Mouse (Mus musculus) layer of hippocampus, adult 8-10 months (tissue): ENCODE measurements at regions not wholly inside any gene's neighbourhood (a gene's known extent, or its start where the extent isn't known, plus 50 kb on each side); places are given as distances from the start of the nearest gene placed in this dataset.

Source experiments
- DNase-seq, 2 experiments: peaks; one replicate each; pipeline ENCODE4 v3.0.0; 2022; ENCODE audit warnings: low spot score in 2 of 2

GRCm38 (mm10) chr7:124671117-124671516 is 688.4 kb downstream of the Hs3st4 start:
- DNase-seq, result peak in 1 of 2 experiments; percentile 35

- DNase-seq, result no peak
These were observed 694.3 kb downstream of the Hs3st4 start for GRCm38 (mm10) chr7:124676854-124677515.

GRCm38 (mm10) chr7:124680561-124680960 is 697.9 kb downstream of the Hs3st4 start:
- no peak for DNase-seq

GRCm38 (mm10) chr7:124681212-124681611 is 698.5 kb downstream of the Hs3st4 start:
- DNase-seq, result peak; percentile 76 to 86

GRCm38 (mm10) chr7:124681820-124682219 is 699.2 kb downstream of the Hs3st4 start:
- no peak for DNase-seq

- DNase-seq, result no peak
These were observed 702.8 kb downstream of the Hs3st4 start for GRCm38 (mm10) chr7:124685424-124685823.

GRCm38 (mm10) chr7:124704163-124704824 is 721.6 kb downstream of the Hs3st4 start:
- DNase-seq, result peak; percentile 39 to 50

GRCm38 (mm10) chr7:124707143-124707542 is 724.5 kb downstream of the Hs3st4 start:
- DNase-seq, result no peak

- peak; percentile 61 to 65 for DNase-seq
These were observed 726.3 kb downstream of the Hs3st4 start for GRCm38 (mm10) chr7:124708771-124709485.

- DNase-seq, result no peak
These were observed 723.5 kb upstream of the Kdm8 start for GRCm38 (mm10) chr7:124720927-124721326.

GRCm38 (mm10) chr7:124742086-124742485 is 702.4 kb upstream of the Kdm8 start:
- DNase-seq, result no peak

GRCm38 (mm10) chr7:124746321-124746720 is 698.2 kb upstream of the Kdm8 start:
- no peak for DNase-seq

- peak in 1 of 2 experiments; percentile 8 for DNase-seq
These were observed 696.1 kb upstream of the Kdm8 start for GRCm38 (mm10) chr7:124748396-124748795.

- no peak for DNase-seq
These were observed 685.4 kb upstream of the Kdm8 start for GRCm38 (mm10) chr7:124759084-124759483.

GRCm38 (mm10) chr7:124777822-124778221 is 666.7 kb upstream of the Kdm8 start:
- no peak for DNase-seq

- DNase-seq, result peak; percentile 13 to 17
These were observed 661.7 kb upstream of the Kdm8 start for GRCm38 (mm10) chr7:124782816-124783215.

GRCm38 (mm10) chr7:124784995-124785394 is 659.5 kb upstream of the Kdm8 start:
- no peak for DNase-seq

GRCm38 (mm10) chr7:124785896-124786295 is 658.6 kb upstream of the Kdm8 start:
- DNase-seq, result no peak

GRCm38 (mm10) chr7:124788781-124789180 is 655.7 kb upstream of the Kdm8 start:
- DNase-seq, result peak; percentile 61 to 71

- DNase-seq, result no peak
These were observed 641.4 kb upstream of the Kdm8 start for GRCm38 (mm10) chr7:124803101-124803500.

- no peak for DNase-seq
These were observed 609.8 kb upstream of the Kdm8 start for GRCm38 (mm10) chr7:124834692-124835091.

- no peak for DNase-seq
These were observed 607.9 kb upstream of the Kdm8 start for GRCm38 (mm10) chr7:124836531-124836930.
